Mouse (Mus musculus): ENCODE measurements around the gene Ogfod1. TPM values are rescaled to one million over a fixed set of nuclear protein-coding genes. Genes with fewer than 3 reads are reported as not detected.

The Ogfod1 gene
- polyA plus RNA-seq (2011; ENCODE audit: insufficient read depth, insufficient read length, low replicate concordance, missing spikeins), result 1.1 and 3.1 TPM in 2 replicates

GRCm38 (mm10) chr8:94036944-94037524, at the start of gene Ogfod1, which contains the start of gene Nudt21:
Gene Ogfod1 (plus strand): TSS chr8:94037198.
Gene Nudt21 (minus strand): TSS chr8:94037031.
- H3K27ac ChIP-seq (ENCODE audit: control insufficient read depth, insufficient read depth, low read depth, low read length, poor library complexity), result peak within 1 kb of the TSS; percentile 80
- WGBS, result under 1% methylated on average over 41 of the region's 41 CpGs
- peak within 1 kb of the TSS; percentile 97 for H3K4me3 ChIP-seq (replicated peaks; ENCODE audit: control insufficient read depth, low read depth, low read length)
- H3K4me1 ChIP-seq (ENCODE audit: control insufficient read depth, insufficient read depth, low read length), result peaks cover 2% of the 10 kb centered on the region; the same call in 1 of the 2 replicates
- TF ChIP-seq CTCF (IDR thresholded peaks at IDR 0.05; ENCODE audit: control insufficient read depth, insufficient read depth, low read length) (no peak), POLR2A (IDR thresholded peaks at IDR 0.05; ENCODE audit: borderline replicate concordance, control insufficient read depth, low read depth, low read length) (no peak; the same call in 1 of the 2 replicates)

- 96% methylated on average over 4 of the region's 4 CpGs for WGBS
- H3K4me3 ChIP-seq (replicated peaks; ENCODE audit: control insufficient read depth, low read depth, low read length), result no peak overlapping the region
- H3K27ac ChIP-seq (ENCODE audit: control insufficient read depth, insufficient read depth, low read depth, low read length, poor library complexity), result no peak overlapping the region
- no peaks in the 10 kb centered on the region; the same call in 1 of the 2 replicates for H3K4me1 ChIP-seq (ENCODE audit: control insufficient read depth, insufficient read depth, low read length)
- TF ChIP-seq CTCF (IDR thresholded peaks at IDR 0.05; ENCODE audit: control insufficient read depth, insufficient read depth, low read length) (no peak), POLR2A (IDR thresholded peaks at IDR 0.05; ENCODE audit: borderline replicate concordance, control insufficient read depth, low read depth, low read length) (no peak)
These were observed 47.3 kb upstream of the Ogfod1 start for GRCm38 (mm10) chr8:93989739-93990138.

- no peak for TF ChIP-seq CTCF (IDR thresholded peaks at IDR 0.05; ENCODE audit: control insufficient read depth, insufficient read depth, low read length)
- TF ChIP-seq POLR2A (IDR thresholded peaks at IDR 0.05; ENCODE audit: borderline replicate concordance, control insufficient read depth, low read depth, low read length), result no peak
- Histone ChIP-seq H3K27ac (ENCODE audit: control insufficient read depth, insufficient read depth, low read depth, low read length, poor library complexity) (no peak overlapping the region), H3K4me3 (replicated peaks; ENCODE audit: control insufficient read depth, low read depth, low read length) (no peak overlapping the region), H3K4me1 (ENCODE audit: control insufficient read depth, insufficient read depth, low read length) (no peaks in the 10 kb centered on the region)
- 92% methylated on average over 2 of the region's 2 CpGs for WGBS
These were observed 38.0 kb upstream of the Ogfod1 start for GRCm38 (mm10) chr8:93998961-93999360.

- no peak overlapping the region for H3K4me3 ChIP-seq (replicated peaks; ENCODE audit: control insufficient read depth, low read depth, low read length)
- TF ChIP-seq POLR2A (IDR thresholded peaks at IDR 0.05; ENCODE audit: borderline replicate concordance, control insufficient read depth, low read depth, low read length) (no peak), CTCF (IDR thresholded peaks at IDR 0.05; ENCODE audit: control insufficient read depth, insufficient read depth, low read length) (no peak)
These were observed 32.9 kb upstream of the Ogfod1 start for GRCm38 (mm10) chr8:94004139-94004538.

GRCm38 (mm10) chr8:94009243-94009845, 27.7 kb upstream of the Ogfod1 start:
- H3K4me3 ChIP-seq (replicated peaks; ENCODE audit: control insufficient read depth, low read depth, low read length), result no peak overlapping the region
- WGBS, result 67% methylated on average over 15 of the region's 15 CpGs

More at GRCm38 (mm10) chr8:94004139-94004538, 32.9 kb upstream of the Ogfod1 start:
- 91% methylated on average over 9 of the region's 9 CpGs for WGBS
- Histone ChIP-seq H3K27ac (ENCODE audit: control insufficient read depth, insufficient read depth, low read depth, low read length, poor library complexity) (no peak overlapping the region), H3K4me1 (ENCODE audit: control insufficient read depth, insufficient read depth, low read length) (no peaks in the 10 kb centered on the region; the same call in 1 of the 2 replicates)

GRCm38 (mm10) chr8:94010101-94010705, 26.8 kb upstream of the Ogfod1 start:
- Histone ChIP-seq H3K4me1 (ENCODE audit: control insufficient read depth, insufficient read depth, low read length) (no peaks in the 10 kb centered on the region; the same call in 1 of the 2 replicates), H3K27ac (ENCODE audit: control insufficient read depth, insufficient read depth, low read depth, low read length, poor library complexity) (0 out of 2 replicates have a peak overlapping the region, but pooled peaks have one; percentile 19), H3K4me3 (replicated peaks; ENCODE audit: control insufficient read depth, low read depth, low read length) (no peak overlapping the region)
- WGBS, result 67% methylated on average over 2 of the region's 2 CpGs
- TF ChIP-seq CTCF (IDR thresholded peaks at IDR 0.05; ENCODE audit: control insufficient read depth, insufficient read depth, low read length) (no peak), POLR2A (IDR thresholded peaks at IDR 0.05; ENCODE audit: borderline replicate concordance, control insufficient read depth, low read depth, low read length) (no peak)

More at GRCm38 (mm10) chr8:94009243-94009845, 27.7 kb upstream of the Ogfod1 start:
- TF ChIP-seq POLR2A (IDR thresholded peaks at IDR 0.05; ENCODE audit: borderline replicate concordance, control insufficient read depth, low read depth, low read length) (no peak), CTCF (IDR thresholded peaks at IDR 0.05; ENCODE audit: control insufficient read depth, insufficient read depth, low read length) (no peak)
- Histone ChIP-seq H3K27ac (ENCODE audit: control insufficient read depth, insufficient read depth, low read depth, low read length, poor library complexity) (no peak overlapping the region), H3K4me1 (ENCODE audit: control insufficient read depth, insufficient read depth, low read length) (no peaks in the 10 kb centered on the region; the same call in 1 of the 2 replicates)

- H3K4me1 ChIP-seq (ENCODE audit: control insufficient read depth, insufficient read depth, low read length), result no peaks in the 10 kb centered on the region; the same call in 1 of the 2 replicates
These were observed 25.7 kb upstream of the Ogfod1 start for GRCm38 (mm10) chr8:94011076-94012012.

More at GRCm38 (mm10) chr8:94011076-94012012, 25.7 kb upstream of the Ogfod1 start:
- TF ChIP-seq POLR2A (IDR thresholded peaks at IDR 0.05; ENCODE audit: borderline replicate concordance, control insufficient read depth, low read depth, low read length) (no peak), CTCF (IDR thresholded peaks at IDR 0.05; ENCODE audit: control insufficient read depth, insufficient read depth, low read length) (no peak)
- Histone ChIP-seq H3K27ac (ENCODE audit: control insufficient read depth, insufficient read depth, low read depth, low read length, poor library complexity) (peak overlapping the region; percentile 100), H3K4me3 (replicated peaks; ENCODE audit: control insufficient read depth, low read depth, low read length) (peak overlapping the region; percentile 85)
- WGBS, result under 1% methylated on average over 48 of the region's 48 CpGs
